ENCODE assay signal across 10 mouse cellular contexts in the genomic region with DNA sequence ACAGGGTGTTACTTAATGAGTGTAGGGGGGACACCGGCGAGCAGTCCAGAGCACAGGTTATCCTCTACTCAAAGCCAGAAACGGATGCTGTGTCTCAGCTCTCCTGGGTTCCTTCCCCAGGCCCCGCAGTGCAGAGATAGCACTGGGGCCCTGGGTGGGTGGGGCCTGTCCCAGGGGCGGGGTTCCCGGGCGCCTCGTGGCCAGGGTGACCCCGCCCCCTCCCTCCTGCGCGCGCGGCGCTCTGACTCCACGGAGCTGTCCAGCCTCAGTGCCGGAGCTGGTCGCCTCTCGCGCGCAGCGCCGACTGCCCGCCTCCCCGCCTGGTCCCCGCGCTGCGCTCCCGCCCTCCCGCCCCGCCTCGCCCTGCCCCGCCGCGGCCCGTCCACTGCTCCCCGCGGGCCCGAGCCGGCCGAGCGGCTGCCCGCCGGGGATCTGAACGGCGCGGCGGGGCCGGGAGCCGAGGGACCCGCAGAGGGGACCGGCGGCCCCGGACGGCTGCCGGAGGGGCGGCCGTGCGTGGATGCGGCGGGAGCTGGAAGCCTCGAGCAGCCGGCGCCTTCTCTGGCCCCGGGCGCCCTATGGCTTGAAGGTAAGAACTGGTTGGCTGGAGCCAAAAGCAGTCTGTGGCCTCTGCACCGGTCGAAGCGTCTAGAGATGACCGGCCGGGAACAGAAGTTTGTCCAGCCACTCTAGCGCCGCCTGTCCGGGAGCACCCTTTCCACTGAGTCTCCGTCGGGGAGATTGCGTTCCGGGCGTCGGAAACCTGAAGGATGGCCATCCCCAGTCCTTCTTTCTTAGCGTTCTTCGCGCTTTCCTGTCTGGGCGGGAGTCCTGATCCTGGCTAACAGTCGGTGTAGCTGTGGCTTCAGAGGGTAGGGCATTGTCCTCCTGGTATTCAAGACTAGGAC. TPM values are rescaled to one million over a fixed set of nuclear protein-coding genes. Genes with fewer than 3 reads are reported as not detected.
A peak's percentile ranks its signal among the peaks of the same experiment; 100 is the strongest.
DNase-seq lines count a peak whose midpoint lies in the region; ATAC-seq and TF ChIP-seq lines count a peak whose summit lies in the region.
"Had no signal": no experiment of that assay in that cellular context is flagged by ENCODE, and none has a peak within 500 bp of the region (broad histone marks: within the 10 kb centered on the region; RNA-seq: fewer than 3 reads in every experiment).

A gene (plus strand): TSS at position 492 of the 908 bp plus-strand sequence.

- peak within 1 kb of the TSS; percentile 68 for H3K4me2 ChIP-seq in embryonic facial prominence, embryonic 13.5 days
- H3K4me2 ChIP-seq in hindbrain, postnatal 0 days (ENCODE audit: low read depth, low read length): peak within 1 kb of the TSS; percentile 72

- H3K9ac ChIP-seq in embryonic facial prominence, embryonic 13.5 days: no peak within 1 kb of the TSS
- peak within 1 kb of the TSS; percentile 37; the same call in 1 of the 2 replicates for H3K9ac ChIP-seq in hindbrain, postnatal 0 days (replicated peaks; ENCODE audit: low read length)

- H3K9me3 ChIP-seq in embryonic facial prominence, embryonic 13.5 days: no peaks in the 10 kb centered on the region
- H3K9me3 ChIP-seq in hindbrain, postnatal 0 days (ENCODE audit: low read length): no peaks in the 10 kb centered on the region

- TF ChIP-seq CTCF in hindbrain, postnatal 0 days (IDR thresholded peaks at IDR 0.05; ENCODE audit: low read depth): 0 out of 2 replicates have a peak, but pooled peaks have one; percentile 6

- peaks cover 58% of the 10 kb centered on the region for H3K27me3 ChIP-seq in embryonic facial prominence, embryonic 13.5 days
- H3K27me3 ChIP-seq in hindbrain, postnatal 0 days (ENCODE audit: insufficient read depth, low read length): peaks cover 19% of the 10 kb centered on the region; the same call in 1 of the 2 replicates

- 1% methylated on average over 78 of the region's 84 CpGs for WGBS in embryonic facial prominence, embryonic 13.5 days
- WGBS in hindbrain, postnatal 0 days: under 1% methylated on average over 64 of the region's 84 CpGs

- intact Hi-C loops in heart, postnatal 25 days (cut with DNase I): no loop called here

- peak within 1 kb of the TSS; percentile 38 for H3K4me3 ChIP-seq in embryonic facial prominence, embryonic 13.5 days
- H3K4me3 ChIP-seq in hindbrain, postnatal 0 days (ENCODE audit: low read length): peak within 1 kb of the TSS; percentile 50

- ATAC-seq in embryonic facial prominence, embryonic 13.5 days (ENCODE audit: insufficient number of reproducible peaks, insufficient read depth, low FRiP score, low TSS enrichment, low read depth): peak; percentile 74; the same call in 1 of the 2 replicates
- peak; percentile 86 for ATAC-seq in hindbrain, postnatal 0 days
- no peak for ATAC-seq in megakaryocyte, adult 5-6 weeks (ENCODE audit: poor library complexity, severe bottlenecking)

- H3K36me3 ChIP-seq in embryonic facial prominence, embryonic 13.5 days: no peaks in the 10 kb centered on the region
- no peaks in the 10 kb centered on the region for H3K36me3 ChIP-seq in hindbrain, postnatal 0 days (ENCODE audit: insufficient read depth, low read length)

- peaks cover 10% of the 10 kb centered on the region for H3K4me1 ChIP-seq in embryonic facial prominence, embryonic 13.5 days
- no peaks in the 10 kb centered on the region for H3K4me1 ChIP-seq in hindbrain, postnatal 0 days (ENCODE audit: insufficient read depth, low read length)

- no peak within 1 kb of the TSS for H3K27ac ChIP-seq in embryonic facial prominence, embryonic 13.5 days
- no peak within 1 kb of the TSS for H3K27ac ChIP-seq in hindbrain, postnatal 0 days

- peak; percentile 73 for DNase-seq in heart, adult 11 months
- DNase-seq in heart, postnatal 25 days (ENCODE audit: low spot score): no peak
- peak; percentile 64 for DNase-seq in adrenal gland, postnatal 25 days
- DNase-seq in hindbrain, postnatal 0 days (ENCODE audit: low spot score): peak; percentile 69
- peak; percentile 28 for DNase-seq in lung, postnatal 14 days
- peak; percentile 14 for DNase-seq in right cerebral cortex, adult 18-20 months

RNA-seq across cellular contexts. Expression of the gene that starts here (rescaled TPM):
- total RNA-seq in heart, postnatal 25 days (2021): 1 to 10 TPM; 1.0 to 1.4 TPM
- total RNA-seq in adrenal gland, postnatal 25 days (2021): 0.33 and 1.5 TPM in 2 replicates
- polyA plus RNA-seq in embryonic facial prominence, embryonic 13.5 days (2015; fragmentation: Nextera tagmentation; extraction: Ambion mirVana): not detected in 2 replicates
- 8.2 and 8.4 TPM in 2 replicates for total RNA-seq in hindbrain, postnatal 0 days (2014; rRNA removed)
- polyA plus RNA-seq in hindbrain, postnatal 0 days (2015; fragmentation: Nextera tagmentation; extraction: Ambion mirVana): 4.4 and 4.9 TPM in 2 replicates
- not detected in 2 replicates for total RNA-seq in megakaryocyte, adult 5-6 weeks (2015)
- total RNA-seq in megakaryocyte, adult 5-6 weeks (2017): not detected in 2 replicates
- total RNA-seq: gastrocnemius, postnatal 4 days had no signal
- polyA plus RNA-seq: spleen, adult 2 months had no signal

Comparison
In these comparisons a context has a peak if more than half of its experiments do, and no peak if none do; other contexts are left out.
1. Peak in ATAC-seq, H3K4me3 ChIP-seq and H3K4me2 ChIP-seq in embryonic facial prominence, embryonic 13.5 days; RNA of the gene not detected or under 1 TPM.